Mouse (Mus musculus): Measurements from ENCODE around the gene Abcc6. TPM values are rescaled to one million over a fixed set of nuclear protein-coding genes. Genes with fewer than 3 reads are reported as not detected.

The Abcc6 gene
- 0.47 and 0.86 TPM in 2 replicates for polyA plus RNA-seq (2015; fragmentation: Nextera tagmentation; extraction: Ambion mirVana)

GRCm38 (mm10) chr7:46030145-46030488, at the start of gene Abcc6:
TSS of gene Abcc6 (minus strand) at chr7:46030302.
- Histone ChIP-seq H3K4me3 (replicated peaks; ENCODE audit: low read length) (no peak within 1 kb of the TSS), H3K27me3 (replicated peaks; ENCODE audit: control insufficient read depth, insufficient read depth, low read length) (no peaks in the 10 kb centered on the region; the same call in 1 of the 2 replicates), H3K4me1 (replicated peaks; ENCODE audit: control insufficient read depth, insufficient read depth, low read length) (peaks cover 10% of the 10 kb centered on the region), H3K36me3 (ENCODE audit: control insufficient read depth, insufficient read depth) (no peaks in the 10 kb centered on the region), H3K9ac (replicated peaks; ENCODE audit: low read depth, low read length) (no peak within 1 kb of the TSS), H3K9me3 (ENCODE audit: control insufficient read depth, low read length) (no peaks in the 10 kb centered on the region), H3K4me2 (ENCODE audit: low read length) (no peak within 1 kb of the TSS), H3K27ac (ENCODE audit: low read length) (no peak within 1 kb of the TSS)
- WGBS, result 6% methylated on average over 11 of the region's 11 CpGs
- no peak for ATAC-seq

GRCm38 (mm10) chr7:46077675-46078074, 47.6 kb upstream of the Abcc6 start:
- Histone ChIP-seq H3K27me3 (replicated peaks; ENCODE audit: control insufficient read depth, insufficient read depth, low read length) (no peaks in the 10 kb centered on the region), H3K9ac (replicated peaks; ENCODE audit: low read depth, low read length) (no peak overlapping the region), H3K4me3 (replicated peaks; ENCODE audit: low read length) (no peak overlapping the region), H3K27ac (ENCODE audit: low read length) (no peak overlapping the region), H3K4me1 (replicated peaks; ENCODE audit: control insufficient read depth, insufficient read depth, low read length) (peaks cover 4% of the 10 kb centered on the region; the same call in 1 of the 2 replicates), H3K36me3 (ENCODE audit: control insufficient read depth, insufficient read depth) (peaks cover 20% of the 10 kb centered on the region), H3K4me2 (ENCODE audit: low read length) (no peak overlapping the region), H3K9me3 (ENCODE audit: control insufficient read depth, low read length) (no peaks in the 10 kb centered on the region)
- 51% methylated on average over 12 of the region's 12 CpGs for WGBS
- peak; percentile 87 for ATAC-seq

GRCm38 (mm10) chr7:46076844-46077243, 46.7 kb upstream of the Abcc6 start:
- no peak overlapping the region for H3K4me3 ChIP-seq (replicated peaks; ENCODE audit: low read length)
- no peak for ATAC-seq
- WGBS, result 86% methylated on average over 7 of the region's 7 CpGs
- H3K27ac ChIP-seq (ENCODE audit: low read length), result no peak overlapping the region
- no peaks in the 10 kb centered on the region for H3K27me3 ChIP-seq (replicated peaks; ENCODE audit: control insufficient read depth, insufficient read depth, low read length)
- no peak overlapping the region for H3K4me2 ChIP-seq (ENCODE audit: low read length)
- H3K9me3 ChIP-seq (ENCODE audit: control insufficient read depth, low read length), result no peaks in the 10 kb centered on the region
- H3K36me3 ChIP-seq (ENCODE audit: control insufficient read depth, insufficient read depth), result peaks cover 16% of the 10 kb centered on the region
- peaks cover 4% of the 10 kb centered on the region; the same call in 1 of the 2 replicates for H3K4me1 ChIP-seq (replicated peaks; ENCODE audit: control insufficient read depth, insufficient read depth, low read length)
- no peak overlapping the region for H3K9ac ChIP-seq (replicated peaks; ENCODE audit: low read depth, low read length)

GRCm38 (mm10) chr7:46068831-46069230, 38.7 kb upstream of the Abcc6 start:
- H3K27me3 ChIP-seq (replicated peaks; ENCODE audit: control insufficient read depth, insufficient read depth, low read length), result no peaks in the 10 kb centered on the region
- no peak overlapping the region for H3K27ac ChIP-seq (ENCODE audit: low read length)
- 96% methylated on average over 8 of the region's 8 CpGs for WGBS
- no peaks in the 10 kb centered on the region for H3K4me1 ChIP-seq (replicated peaks; ENCODE audit: control insufficient read depth, insufficient read depth, low read length)
- no peak for ATAC-seq
- no peak overlapping the region for H3K9ac ChIP-seq (replicated peaks; ENCODE audit: low read depth, low read length)
- peaks cover 25% of the 10 kb centered on the region for H3K36me3 ChIP-seq (ENCODE audit: control insufficient read depth, insufficient read depth)
- H3K9me3 ChIP-seq (ENCODE audit: control insufficient read depth, low read length), result no peaks in the 10 kb centered on the region
- H3K4me3 ChIP-seq (replicated peaks; ENCODE audit: low read length), result no peak overlapping the region
- no peak overlapping the region for H3K4me2 ChIP-seq (ENCODE audit: low read length)

GRCm38 (mm10) chr7:46063296-46063695, 33.2 kb upstream of the Abcc6 start:
- Histone ChIP-seq H3K27me3 (replicated peaks; ENCODE audit: control insufficient read depth, insufficient read depth, low read length) (no peaks in the 10 kb centered on the region), H3K9me3 (ENCODE audit: control insufficient read depth, low read length) (no peaks in the 10 kb centered on the region), H3K36me3 (ENCODE audit: control insufficient read depth, insufficient read depth) (peaks cover 24% of the 10 kb centered on the region), H3K9ac (replicated peaks; ENCODE audit: low read depth, low read length) (no peak overlapping the region), H3K4me3 (replicated peaks; ENCODE audit: low read length) (no peak overlapping the region), H3K27ac (ENCODE audit: low read length) (no peak overlapping the region), H3K4me2 (ENCODE audit: low read length) (no peak overlapping the region), H3K4me1 (replicated peaks; ENCODE audit: control insufficient read depth, insufficient read depth, low read length) (no peaks in the 10 kb centered on the region)
- WGBS, result 93% methylated on average over 6 of the region's 6 CpGs
- no peak for ATAC-seq

GRCm38 (mm10) chr7:46061614-46062013, 31.5 kb upstream of the Abcc6 start:
- H3K27me3 ChIP-seq (replicated peaks; ENCODE audit: control insufficient read depth, insufficient read depth, low read length), result no peaks in the 10 kb centered on the region
- H3K4me1 ChIP-seq (replicated peaks; ENCODE audit: control insufficient read depth, insufficient read depth, low read length), result no peaks in the 10 kb centered on the region
- no peak overlapping the region for H3K4me2 ChIP-seq (ENCODE audit: low read length)
- peaks cover 36% of the 10 kb centered on the region for H3K36me3 ChIP-seq (ENCODE audit: control insufficient read depth, insufficient read depth)
- 95% methylated on average over 16 of the region's 16 CpGs for WGBS
- no peak overlapping the region for H3K4me3 ChIP-seq (replicated peaks; ENCODE audit: low read length)
- no peaks in the 10 kb centered on the region for H3K9me3 ChIP-seq (ENCODE audit: control insufficient read depth, low read length)
- H3K27ac ChIP-seq (ENCODE audit: low read length), result no peak overlapping the region
- no peak overlapping the region for H3K9ac ChIP-seq (replicated peaks; ENCODE audit: low read depth, low read length)
- no peak for ATAC-seq

GRCm38 (mm10) chr7:46060688-46061087, 30.6 kb upstream of the Abcc6 start:
- Histone ChIP-seq H3K36me3 (ENCODE audit: control insufficient read depth, insufficient read depth) (peaks cover 36% of the 10 kb centered on the region), H3K9ac (replicated peaks; ENCODE audit: low read depth, low read length) (no peak overlapping the region), H3K4me1 (replicated peaks; ENCODE audit: control insufficient read depth, insufficient read depth, low read length) (no peaks in the 10 kb centered on the region), H3K9me3 (ENCODE audit: control insufficient read depth, low read length) (no peaks in the 10 kb centered on the region), H3K4me3 (replicated peaks; ENCODE audit: low read length) (no peak overlapping the region), H3K4me2 (ENCODE audit: low read length) (no peak overlapping the region), H3K27ac (ENCODE audit: low read length) (no peak overlapping the region), H3K27me3 (replicated peaks; ENCODE audit: control insufficient read depth, insufficient read depth, low read length) (no peaks in the 10 kb centered on the region)
- ATAC-seq, result no peak
- 97% methylated on average over 8 of the region's 8 CpGs for WGBS

- no peaks in the 10 kb centered on the region for H3K9me3 ChIP-seq (ENCODE audit: control insufficient read depth, low read length)
- H3K27ac ChIP-seq (ENCODE audit: low read length), result no peak overlapping the region
- no peak overlapping the region for H3K4me2 ChIP-seq (ENCODE audit: low read length)
- no peaks in the 10 kb centered on the region for H3K27me3 ChIP-seq (replicated peaks; ENCODE audit: control insufficient read depth, insufficient read depth, low read length)
- no peak for ATAC-seq
- H3K36me3 ChIP-seq (ENCODE audit: control insufficient read depth, insufficient read depth), result peaks cover 35% of the 10 kb centered on the region
- WGBS, result 93% methylated on average over 11 of the region's 11 CpGs
- H3K4me1 ChIP-seq (replicated peaks; ENCODE audit: control insufficient read depth, insufficient read depth, low read length), result no peaks in the 10 kb centered on the region
- H3K9ac ChIP-seq (replicated peaks; ENCODE audit: low read depth, low read length), result no peak overlapping the region
- no peak overlapping the region for H3K4me3 ChIP-seq (replicated peaks; ENCODE audit: low read length)
Observed at GRCm38 (mm10) chr7:46058882-46059281, 28.8 kb upstream of the Abcc6 start.

- H3K9ac ChIP-seq (replicated peaks; ENCODE audit: low read depth, low read length), result no peak overlapping the region
- ATAC-seq, result 0 out of 2 replicates have a peak, but pooled peaks have one; percentile 31
- WGBS, result 75% methylated on average over 3 of the region's 3 CpGs
- H3K4me1 ChIP-seq (replicated peaks; ENCODE audit: control insufficient read depth, insufficient read depth, low read length), result no peaks in the 10 kb centered on the region
- no peak overlapping the region for H3K4me2 ChIP-seq (ENCODE audit: low read length)
- H3K4me3 ChIP-seq (replicated peaks; ENCODE audit: low read length), result no peak overlapping the region
- no peaks in the 10 kb centered on the region for H3K27me3 ChIP-seq (replicated peaks; ENCODE audit: control insufficient read depth, insufficient read depth, low read length)
- H3K36me3 ChIP-seq (ENCODE audit: control insufficient read depth, insufficient read depth), result peaks cover 18% of the 10 kb centered on the region
- no peak overlapping the region for H3K27ac ChIP-seq (ENCODE audit: low read length)
- no peaks in the 10 kb centered on the region for H3K9me3 ChIP-seq (ENCODE audit: control insufficient read depth, low read length)
Observed at GRCm38 (mm10) chr7:46053566-46053965, 23.5 kb upstream of the Abcc6 start.
